Mouse (Mus musculus): Measurements from ENCODE around the gene Gm21992.

DNA sequence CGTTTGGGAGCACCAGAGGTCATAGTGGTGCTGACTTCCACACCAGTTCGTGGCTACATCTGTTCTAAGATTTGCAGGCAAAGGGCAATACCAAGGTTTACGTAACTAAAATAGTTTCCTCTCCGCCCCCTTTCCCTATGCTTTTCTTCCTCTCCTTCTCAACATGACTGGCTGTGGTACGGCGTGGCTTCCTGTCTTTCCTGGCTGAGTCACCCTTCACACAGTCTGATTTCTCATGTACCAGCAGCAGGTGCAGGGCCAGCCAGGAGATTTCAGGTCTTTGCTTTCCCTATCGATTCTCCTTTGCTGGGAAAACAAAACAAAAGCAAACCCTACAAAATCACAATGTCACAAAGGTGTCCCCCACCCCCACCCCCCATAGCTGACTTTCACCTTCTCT is 110.2 kb downstream of the Gm21992 start:
- TF ChIP-seq CTCF (IDR thresholded peaks at IDR 0.05; ENCODE audit: low read depth) = no peak
- no peak for TF ChIP-seq EP300 (IDR thresholded peaks at IDR 0.05; ENCODE audit: low read depth)
